Mouse (Mus musculus) hindbrain, embryonic 13.5 days (tissue): ENCODE measurements around the gene Gm40193. TPM values are rescaled to one million over a fixed set of nuclear protein-coding genes. Genes with fewer than 3 reads are reported as not detected.

Experiments used
- ATAC-seq: fragments of 200-750 bp; cut with Nextera tagmentation; 2 replicates; pipeline ENCODE4 v1.8.0; 2017; ENCODE audit warnings: moderate TSS enrichment; ENCODE audit not compliant: low FRiP score
- H3K27ac ChIP-seq: fragments of 300-500 bp; sonication (generic); 2 replicates; pipeline ENCODE4 v1.5.1; 2015; ENCODE audit warnings: inconsistent platforms, mild to moderate bottlenecking, moderate library complexity
- H3K27me3 ChIP-seq: fragments of 300-500 bp; sonication (generic); 2 replicates; pipeline ENCODE4 v1.6.1; 2015; ENCODE audit warnings: mild to moderate bottlenecking, inconsistent platforms
- H3K36me3 ChIP-seq: fragments of 300-500 bp; sonication (generic); 2 replicates; pipeline ENCODE4 v1.6.1; 2015; ENCODE audit warnings: mild to moderate bottlenecking, inconsistent platforms
- H3K4me1 ChIP-seq: fragments of 300-500 bp; sonication (generic); replicated peaks from 2 replicates; pipeline ENCODE4 v1.6.1; 2015; ENCODE audit warnings: inconsistent platforms
- H3K4me2 ChIP-seq: fragments of 300-500 bp; sonication (generic); 2 replicates; pipeline ENCODE4 v1.6.1; 2015; ENCODE audit warnings: inconsistent platforms, mild to moderate bottlenecking, moderate library complexity
- H3K4me3 ChIP-seq: fragments of 300-500 bp; sonication (generic); 2 replicates; pipeline ENCODE4 v1.5.1; 2015; ENCODE audit warnings: mild to moderate bottlenecking, inconsistent platforms
- H3K9ac ChIP-seq: fragments of 300-500 bp; sonication (generic); 2 replicates; pipeline ENCODE4 v1.6.1; 2015; ENCODE audit warnings: mild to moderate bottlenecking, inconsistent platforms
- H3K9me3 ChIP-seq: fragments of 300-500 bp; sonication (generic); 2 replicates; pipeline ENCODE4 v1.6.1; 2016; ENCODE audit warnings: inconsistent platforms
- WGBS: fragments of 180-500 bp; shearing (Covaris S2); methylation state at CpG from one replicate; pipeline ENCODE4 v1.1.7; 2015; 5-methylcytosine and 5-hydroxymethylcytosine counted together
- polyA plus RNA-seq: library from polyadenylated mRNA; unstranded; fragments of >200 nt; fragmentation: Nextera tagmentation; extraction: Ambion mirVana; gene quantifications from 2 replicates; pipeline ENCODE4 v1.2.1, GENCODE M21; 2015

Gene Gm40193
- polyA plus RNA-seq, 1 experiment from 2014 or later = not detected

DNA sequence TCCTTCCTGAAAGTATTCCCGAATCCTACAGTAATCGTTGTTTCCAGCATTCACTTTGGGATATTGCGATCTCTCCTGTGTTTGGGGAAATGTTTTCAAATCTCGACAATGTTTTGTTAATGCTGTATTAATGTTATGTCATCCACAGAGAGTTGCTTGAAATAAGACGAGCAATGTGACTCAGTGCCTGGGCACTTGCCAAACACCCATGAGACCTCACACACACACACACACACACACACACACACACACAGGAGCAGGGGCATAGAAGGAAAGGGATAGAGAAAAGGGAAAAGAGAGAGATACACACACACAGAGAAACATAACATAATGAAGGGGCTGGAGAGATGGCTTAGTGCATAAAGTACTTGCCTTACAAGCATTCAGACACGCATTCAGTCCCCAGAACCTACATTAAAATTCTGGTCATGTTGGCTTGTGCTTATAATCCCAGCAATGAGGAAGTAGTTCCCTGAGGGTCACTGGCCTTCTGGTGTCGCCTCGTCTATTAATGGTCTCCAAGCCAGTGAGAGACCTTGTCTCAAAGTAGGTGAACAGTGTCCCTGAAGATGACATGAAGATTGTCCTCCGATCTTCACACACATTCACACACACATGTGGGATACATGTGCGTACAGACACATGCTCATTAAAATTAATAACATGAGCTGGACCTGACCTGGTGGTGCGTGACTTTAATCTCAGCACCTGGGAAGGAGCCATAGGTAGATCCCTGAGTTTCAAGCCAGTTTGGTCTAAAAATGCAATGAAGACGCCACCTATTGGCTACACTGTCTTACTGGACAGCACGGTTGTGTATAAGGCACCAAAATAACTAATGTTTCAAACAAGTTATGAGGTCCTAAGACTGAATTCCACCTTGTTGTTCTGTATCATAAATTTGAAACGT, 32.9 kb downstream of the Gm40193 start:
- Histone ChIP-seq H3K9me3 (no peaks in the 10 kb centered on the region), H3K4me1 (no peaks in the 10 kb centered on the region), H3K4me3 (no peak overlapping the region), H3K27ac (no peak overlapping the region), H3K9ac (no peak overlapping the region), H3K27me3 (0 out of 2 replicates have a peak, but pooled peaks cover under 1% of the 10 kb centered on the region), H3K36me3 (no peaks in the 10 kb centered on the region), H3K4me2 (no peak overlapping the region)
- WGBS = 73% methylated on average over 14 of the region's 14 CpGs
- ATAC-seq = no peak

DNA sequence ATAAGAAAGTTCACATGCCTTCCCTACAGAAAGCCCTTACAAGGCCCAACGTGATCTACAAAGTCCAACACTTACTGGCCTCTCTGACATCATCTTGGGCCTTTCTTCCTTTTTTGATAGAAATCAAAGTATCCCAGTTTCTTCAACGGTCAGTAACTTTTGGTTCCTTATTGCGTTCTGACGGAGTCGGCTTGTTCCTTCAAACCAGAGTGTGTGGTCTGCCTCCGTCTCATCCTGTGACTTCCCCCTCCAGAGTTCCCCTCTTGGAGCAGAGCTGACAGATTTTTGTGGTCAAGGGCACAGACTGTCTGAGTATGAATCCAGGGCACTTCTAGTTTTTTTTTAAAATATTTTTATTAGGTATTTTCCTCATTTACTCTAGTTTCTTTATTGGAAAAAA, 43.1 kb downstream of the Gm40193 start:
- no peak overlapping the region for H3K27ac ChIP-seq
- no peak overlapping the region for H3K4me3 ChIP-seq
- no peaks in the 10 kb centered on the region for H3K27me3 ChIP-seq
- H3K4me2 ChIP-seq = no peak overlapping the region
- no peaks in the 10 kb centered on the region for H3K4me1 ChIP-seq
- no peaks in the 10 kb centered on the region for H3K9me3 ChIP-seq
- no peak for ATAC-seq
- no peaks in the 10 kb centered on the region for H3K36me3 ChIP-seq
- H3K9ac ChIP-seq = no peak overlapping the region
- WGBS = 90% methylated on average over 6 of the region's 6 CpGs

- H3K27ac ChIP-seq = no peak overlapping the region
- H3K9me3 ChIP-seq = no peaks in the 10 kb centered on the region
- H3K36me3 ChIP-seq = no peaks in the 10 kb centered on the region
- no peak overlapping the region for H3K9ac ChIP-seq
- no peaks in the 10 kb centered on the region for H3K4me1 ChIP-seq
- no peak for ATAC-seq
- H3K4me3 ChIP-seq = no peak overlapping the region
- WGBS = 91% methylated on average over 3 of the region's 3 CpGs
- H3K27me3 ChIP-seq = no peaks in the 10 kb centered on the region
- H3K4me2 ChIP-seq = no peak overlapping the region
These were observed 43.6 kb downstream of the Gm40193 start for GRCm38 (mm10) chr11:70489138-70489537.

DNA sequence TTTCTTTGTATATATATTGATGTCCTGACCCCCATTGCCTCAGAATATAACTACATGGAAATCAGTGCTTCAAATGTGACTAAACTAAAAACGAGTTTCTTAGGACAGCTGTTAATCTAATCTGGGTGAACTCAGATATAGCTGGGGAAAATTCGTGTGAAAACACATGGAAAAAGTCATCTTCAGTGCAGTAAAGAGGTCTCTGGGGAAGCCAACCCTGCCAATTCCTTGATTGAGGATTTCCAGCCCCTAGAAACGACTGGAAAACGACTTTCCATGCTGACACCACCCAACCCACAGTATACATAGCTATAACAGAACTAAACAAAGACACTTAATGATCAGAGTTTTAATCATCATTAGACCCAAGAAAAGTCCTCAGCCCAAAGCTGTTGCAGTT, 44.9 kb downstream of the Gm40193 start:
- no peaks in the 10 kb centered on the region for H3K4me1 ChIP-seq

GRCm38 (mm10) chr11:70485498-70485897, 47.2 kb downstream of the Gm40193 start:
- no peaks in the 10 kb centered on the region for H3K9me3 ChIP-seq
- no peak overlapping the region for H3K4me3 ChIP-seq
- H3K4me2 ChIP-seq = no peak overlapping the region
- no peak for ATAC-seq
- H3K36me3 ChIP-seq = no peaks in the 10 kb centered on the region
- H3K4me1 ChIP-seq = no peaks in the 10 kb centered on the region
- no peaks in the 10 kb centered on the region for H3K27me3 ChIP-seq
- H3K9ac ChIP-seq = no peak overlapping the region
- 58% methylated on average over 2 of the region's 2 CpGs for WGBS
- no peak overlapping the region for H3K27ac ChIP-seq

More for the DNA sequence above, 44.9 kb downstream of the Gm40193 start:
- Histone ChIP-seq H3K27ac (no peak overlapping the region), H3K36me3 (no peaks in the 10 kb centered on the region), H3K9ac (no peak overlapping the region), H3K27me3 (no peaks in the 10 kb centered on the region), H3K4me2 (no peak overlapping the region), H3K9me3 (no peaks in the 10 kb centered on the region), H3K4me3 (no peak overlapping the region)
- ATAC-seq = no peak
- WGBS = 50% methylated on average over 4 of the region's 4 CpGs

Other genes with a start within 250 kb of the Gm40193 start
- gene Alox12e, start 210.3 kb downstream of the Gm40193 start, polyA plus RNA-seq = not detected in 2 replicates
- gene Alox15, start 180.9 kb downstream of the Gm40193 start, polyA plus RNA-seq = 0.10 TPM in 1 of 2 replicates, not detected in the other
- gene Pelp1, start 122.9 kb downstream of the Gm40193 start, polyA plus RNA-seq = 33.3 and 33.6 TPM in 2 replicates
- gene Arrb2, start 100.3 kb downstream of the Gm40193 start, polyA plus RNA-seq = 47.6 and 50.2 TPM in 2 replicates
- gene Med11, start 81.0 kb downstream of the Gm40193 start, polyA plus RNA-seq = 43.2 and 45.5 TPM in 2 replicates
- gene Zmynd15, start 73.5 kb downstream of the Gm40193 start, polyA plus RNA-seq = 0.45 and 0.98 TPM in 2 replicates
- 4.6 and 6.7 TPM in 2 replicates for gene Cxcl16, start 73.0 kb downstream of the Gm40193 start, polyA plus RNA-seq
- gene Tm4sf5, start 27.7 kb downstream of the Gm40193 start, polyA plus RNA-seq = 0.83 and 2.3 TPM in 2 replicates
- gene Vmo1, start 18.3 kb downstream of the Gm40193 start, polyA plus RNA-seq = 0.31 TPM in 1 of 2 replicates, not detected in the other
- 0.25 and 0.29 TPM in 2 replicates for gene Gltpd2, start 13.7 kb downstream of the Gm40193 start, polyA plus RNA-seq
- 802 and 803 TPM in 2 replicates for gene Psmb6, start 7.6 kb downstream of the Gm40193 start, polyA plus RNA-seq
- 9.0 and 10.1 TPM in 2 replicates for gene Pld2, start 7.1 kb upstream of the Gm40193 start, polyA plus RNA-seq
- gene Mink1, start 29.9 kb upstream of the Gm40193 start, polyA plus RNA-seq = 14.2 and 15.3 TPM in 2 replicates
- not detected in 2 replicates for gene 4930544D05Rik, start 82.9 kb upstream of the Gm40193 start, polyA plus RNA-seq
- not detected in 2 replicates for gene Chrne, start 86.3 kb upstream of the Gm40193 start, polyA plus RNA-seq
- gene Gp1ba, start 106.2 kb upstream of the Gm40193 start, polyA plus RNA-seq = 0.16 and 0.21 TPM in 2 replicates
- gene Rnf167, start 114.3 kb upstream of the Gm40193 start, polyA plus RNA-seq = 109 TPM in 2 replicates
- gene Slc25a11, start 114.5 kb upstream of the Gm40193 start, polyA plus RNA-seq = 159 and 173 TPM in 2 replicates
- 851 and 865 TPM in 2 replicates for gene Pfn1, start 121.7 kb upstream of the Gm40193 start, polyA plus RNA-seq
- gene Eno3, start 124.3 kb upstream of the Gm40193 start, polyA plus RNA-seq = 7.1 and 9.2 TPM in 2 replicates
- gene Spag7, start 136.5 kb upstream of the Gm40193 start, polyA plus RNA-seq = 162 and 169 TPM in 2 replicates
- gene Camta2, start 155.2 kb upstream of the Gm40193 start, polyA plus RNA-seq = 15.2 and 15.3 TPM in 2 replicates
- gene Inca1, start 167.2 kb upstream of the Gm40193 start, polyA plus RNA-seq = 1.6 TPM in 2 replicates
- 1.5 and 1.7 TPM in 2 replicates for gene Kif1c, start 167.6 kb upstream of the Gm40193 start, polyA plus RNA-seq
- gene Zfp3, start 231.3 kb upstream of the Gm40193 start, polyA plus RNA-seq = 14.2 and 15.0 TPM in 2 replicates